Mouse (Mus musculus) C2C12 (cell line): ENCODE data around the gene Gm37240. TPM values are rescaled to one million over a fixed set of nuclear protein-coding genes. Genes with fewer than 3 reads are reported as not detected.
"Not testable (repeated sequence)": the region's sequence is repeated elsewhere in the genome, so short reads cannot be mapped to it uniquely, and the experiment has no call there.

Experiments
- H3K27me3 ChIP-seq: one replicate; pipeline ENCODE4 v1.6.1; 2011; ENCODE audit not compliant: control insufficient read depth, insufficient read depth, insufficient read length
- H3K36me3 ChIP-seq: one replicate; pipeline ENCODE4 v1.6.1; 2011; ENCODE audit not compliant: control insufficient read depth, insufficient read depth
- H3K4me3 ChIP-seq: one replicate; pipeline ENCODE4 v1.5.1; 2011; ENCODE audit warnings: mild to moderate bottlenecking, control low read depth; ENCODE audit not compliant: poor library complexity, insufficient read depth, severe bottlenecking
- H3K79me2 ChIP-seq: one replicate; pipeline ENCODE4 v1.6.1; 2011; ENCODE audit not compliant: control insufficient read depth, insufficient read depth
- H3K79me3 ChIP-seq: one replicate; pipeline ENCODE4 v1.6.1; 2011; ENCODE audit warnings: low read depth, control low read depth
- H3ac ChIP-seq: one replicate; pipeline ENCODE3; 2011; ENCODE audit warnings: low read depth; ENCODE audit not compliant: control insufficient read depth, insufficient read length
- CEBPB ChIP-seq: IDR thresholded peaks from one replicate; pipeline ENCODE4 v1.6.1; 2011; ENCODE audit warnings: low read depth, mild to moderate bottlenecking, control low read depth, moderate library complexity
- CTCF ChIP-seq: IDR thresholded peaks from one replicate; pipeline ENCODE4 v1.5.1; 2011; ENCODE audit not compliant: control insufficient read depth, insufficient read depth, insufficient read length
- FOSL1 ChIP-seq: IDR thresholded peaks from one replicate; pipeline ENCODE4 v1.8.0; 2011; ENCODE audit warnings: mild to moderate bottlenecking, low read length; ENCODE audit not compliant: poor library complexity, insufficient read depth, severe bottlenecking
- MAX ChIP-seq: IDR thresholded peaks from one replicate; pipeline ENCODE4 v1.6.1; 2011; ENCODE audit warnings: mild to moderate bottlenecking, control low read depth
- MYOD1 ChIP-seq: IDR thresholded peaks from one replicate; pipeline ENCODE4 v1.6.1; 2011; ENCODE audit warnings: low read depth; ENCODE audit not compliant: control insufficient read depth, insufficient read length
- MYOG ChIP-seq: IDR thresholded peaks from one replicate; pipeline ENCODE4 v1.6.1; 2011; ENCODE audit not compliant: control insufficient read depth, insufficient read length; ENCODE audit errors: extremely low read depth
- USF1 ChIP-seq: IDR thresholded peaks from one replicate; pipeline ENCODE4 v1.6.1; 2011; ENCODE audit warnings: low read depth, mild to moderate bottlenecking, control low read depth, moderate library complexity
- polyA plus RNA-seq: library from polyadenylated mRNA; unstranded; fragments of >200 nt; fragmentation: generic; extraction: Trizol; gene quantifications from one replicate; pipeline ENCODE4 v1.2.1, GENCODE M21; 2012; ENCODE audit warnings: missing spikeins

Gene Gm37240
- polyA plus RNA-seq, 1 experiment: 7.3 TPM

- Histone ChIP-seq H3K27me3 (no peaks in the 10 kb centered on the region), H3ac (no peak overlapping the region), H3K4me3 (no peak overlapping the region), H3K36me3 (no peaks in the 10 kb centered on the region), H3K79me2 (no peaks in the 10 kb centered on the region), H3K79me3 (no peaks in the 10 kb centered on the region)
- no peak for TF ChIP-seq CEBPB
- TF ChIP-seq USF1: no peak
- TF ChIP-seq MYOG: no peak
- TF ChIP-seq MAX: no peak
- peak; percentile 20 for TF ChIP-seq MYOD1
- no peak for TF ChIP-seq FOSL1
Observed at GRCm38 (mm10) chr3:85583194-85583593, 304.1 kb downstream of the Gm37240 start.

GRCm38 (mm10) chr3:85582726-85583125 lies 304.6 kb downstream of the Gm37240 start:
- Histone ChIP-seq H3K79me3 (no peaks in the 10 kb centered on the region), H3K79me2 (no peaks in the 10 kb centered on the region), H3K4me3 (no peak overlapping the region), H3K36me3 (no peaks in the 10 kb centered on the region), H3ac (no peak overlapping the region), H3K27me3 (no peaks in the 10 kb centered on the region)
- no peak for TF ChIP-seq USF1
- TF ChIP-seq CTCF: no peak
- TF ChIP-seq MYOG: no peak

GRCm38 (mm10) chr3:85573864-85574830 lies 313.2 kb downstream of the Gm37240 start, which contains the start of gene Gatb:
Gene Gatb, plus strand, starts transcription at chr3:85574119.
- Histone ChIP-seq H3K36me3 (no peaks in the 10 kb centered on the region), H3K4me3 (peak within 1 kb of the TSS; percentile 78), H3K79me3 (no peaks in the 10 kb centered on the region), H3K27me3 (no peaks in the 10 kb centered on the region), H3ac (peak within 1 kb of the TSS; percentile 69), H3K79me2 (no peaks in the 10 kb centered on the region)
- TF ChIP-seq MAX (no peak), MYOG (no peak), USF1 (peak; percentile 98), FOSL1 (no peak), CEBPB (no peak), CTCF (peak; percentile 18), MYOD1 (no peak)

GRCm38 (mm10) chr3:85573216-85573863 lies 314.0 kb downstream of the Gm37240 start:
- no peaks in the 10 kb centered on the region for H3K79me3 ChIP-seq
- no peak for TF ChIP-seq USF1
- TF ChIP-seq CEBPB: no peak
- no peak for TF ChIP-seq MYOG
- no peak for TF ChIP-seq FOSL1
- no peak for TF ChIP-seq MAX
- H3K27me3 ChIP-seq: no peaks in the 10 kb centered on the region
- H3K4me3 ChIP-seq: peak overlapping the region; percentile 12
- H3K36me3 ChIP-seq: no peaks in the 10 kb centered on the region
- no peak overlapping the region for H3ac ChIP-seq
- H3K79me2 ChIP-seq: no peaks in the 10 kb centered on the region

- H3ac ChIP-seq, H3K27me3 ChIP-seq, H3K79me3 ChIP-seq, H3K4me3 ChIP-seq, H3K79me2 ChIP-seq, H3K36me3 ChIP-seq: not testable (repeated sequence)
Observed at GRCm38 (mm10) chr3:85572502-85572901, 314.8 kb downstream of the Gm37240 start.

- no peak overlapping the region for H3ac ChIP-seq
- no peaks in the 10 kb centered on the region for H3K79me3 ChIP-seq
- TF ChIP-seq CTCF: peak; percentile 33
- TF ChIP-seq MAX: no peak
- TF ChIP-seq MYOG: no peak
- no peak for TF ChIP-seq FOSL1
- peak; percentile 99 for TF ChIP-seq CEBPB
- H3K36me3 ChIP-seq: no peaks in the 10 kb centered on the region
- H3K4me3 ChIP-seq: no peak overlapping the region
- H3K27me3 ChIP-seq: no peaks in the 10 kb centered on the region
- H3K79me2 ChIP-seq: no peaks in the 10 kb centered on the region
Observed at GRCm38 (mm10) chr3:85571276-85571675, 316.0 kb downstream of the Gm37240 start.
